Mouse (Mus musculus) liver, embryonic 14.5 days (tissue): ENCODE data around the gene Tgtp2.

Experiments used
- CTCF ChIP-seq: IDR thresholded peaks from 2 replicates; pipeline ENCODE4 v1.5.1; 2016; ENCODE audit warnings: antibody characterized with exemption, low read depth, control low read depth
- EP300 ChIP-seq: IDR thresholded peaks from 2 replicates; pipeline ENCODE4 v1.6.1; 2016; ENCODE audit warnings: antibody characterized with exemption, low read depth

GRCm38 (mm10) chr11:49101500-49101899, 37.5 kb upstream of the Tgtp2 start:
- no peak for TF ChIP-seq CTCF
- TF ChIP-seq EP300 = no peak
